Mouse (Mus musculus) lung, embryonic 14.5 days (tissue): ENCODE results near the gene Arntl. TPM values are rescaled to one million over a fixed set of nuclear protein-coding genes. Genes with fewer than 3 reads are reported as not detected.

Experiments
- ATAC-seq: fragments of 200-750 bp; cut with Nextera tagmentation; 2 replicates; pipeline ENCODE4 v1.8.0; 2017; ENCODE audit warnings: mild to moderate bottlenecking, moderate TSS enrichment, moderate library complexity; ENCODE audit not compliant: insufficient read depth
- DNase-seq: peaks from one replicate; pipeline ENCODE4 v3.0.0-alpha.2; 2015
- H3K27ac ChIP-seq: fragments of 300-500 bp; sonication (generic); 2 replicates; pipeline ENCODE4 v1.5.1; 2014; ENCODE audit warnings: low read depth, mild to moderate bottlenecking, moderate library complexity
- H3K27me3 ChIP-seq: fragments of 300-500 bp; sonication (generic); 2 replicates; pipeline ENCODE4 v1.6.1; 2014; ENCODE audit warnings: low read length, control low read depth; ENCODE audit not compliant: insufficient read depth
- H3K36me3 ChIP-seq: fragments of 300-500 bp; sonication (generic); 2 replicates; pipeline ENCODE4 v1.6.1; 2014; ENCODE audit warnings: control low read depth; ENCODE audit not compliant: insufficient read depth
- H3K4me1 ChIP-seq: fragments of 300-500 bp; sonication (generic); 2 replicates; pipeline ENCODE4 v1.6.1; 2014; ENCODE audit warnings: antibody characterized with exemption, control low read depth; ENCODE audit not compliant: insufficient read depth
- H3K4me2 ChIP-seq: fragments of 300-500 bp; sonication (generic); 2 replicates; pipeline ENCODE4 v1.6.1; 2014; ENCODE audit warnings: mild to moderate bottlenecking
- H3K4me3 ChIP-seq: fragments of 300-500 bp; sonication (generic); 2 replicates; pipeline ENCODE4 v1.5.1; 2014; ENCODE audit warnings: low read depth, low read length
- H3K9ac ChIP-seq: fragments of 300-500 bp; sonication (generic); 2 replicates; pipeline ENCODE4 v1.6.1; 2014
- H3K9me3 ChIP-seq: fragments of 300-500 bp; sonication (generic); 2 replicates; pipeline ENCODE4 v1.6.1; 2016; ENCODE audit warnings: low read depth, low read length, control low read depth
- CTCF ChIP-seq: IDR thresholded peaks from 2 replicates; pipeline ENCODE4 v1.5.1; 2016; ENCODE audit warnings: antibody characterized with exemption, low read depth
- WGBS: fragments of 180-500 bp; shearing (Covaris S2); extraction: QIAGEN DNeasy Blood & Tissue Kit; methylation state at CpG from one replicate; pipeline ENCODE4 v1.1.7; 2014; 5-methylcytosine and 5-hydroxymethylcytosine counted together
- polyA plus RNA-seq: library from polyadenylated mRNA; unstranded; fragments of >200 nt; fragmentation: Nextera tagmentation; extraction: Ambion mirVana; gene quantifications from 2 replicates; pipeline ENCODE4 v1.2.1, GENCODE M21; 2014

Gene Arntl
- polyA plus RNA-seq, 1 experiment from 2014 or later: 10.6 TPM

- ATAC-seq (no peak), DNase-seq (no peak)
- H3K4me1 ChIP-seq: no peaks in the 10 kb centered on the region
- TF ChIP-seq CTCF: no peak
- H3K9me3 ChIP-seq: no peaks in the 10 kb centered on the region
- H3K9ac ChIP-seq: no peak overlapping the region
- no peak overlapping the region for H3K27ac ChIP-seq
- no peak overlapping the region for H3K4me3 ChIP-seq
- 31% methylated on average over 4 of the region's 4 CpGs for WGBS
- H3K36me3 ChIP-seq: no peaks in the 10 kb centered on the region
- H3K27me3 ChIP-seq: no peaks in the 10 kb centered on the region
- H3K4me2 ChIP-seq: no peak overlapping the region
These were observed 140.0 kb downstream of the Arntl start for GRCm38 (mm10) chr7:113347271-113347670.

DNA sequence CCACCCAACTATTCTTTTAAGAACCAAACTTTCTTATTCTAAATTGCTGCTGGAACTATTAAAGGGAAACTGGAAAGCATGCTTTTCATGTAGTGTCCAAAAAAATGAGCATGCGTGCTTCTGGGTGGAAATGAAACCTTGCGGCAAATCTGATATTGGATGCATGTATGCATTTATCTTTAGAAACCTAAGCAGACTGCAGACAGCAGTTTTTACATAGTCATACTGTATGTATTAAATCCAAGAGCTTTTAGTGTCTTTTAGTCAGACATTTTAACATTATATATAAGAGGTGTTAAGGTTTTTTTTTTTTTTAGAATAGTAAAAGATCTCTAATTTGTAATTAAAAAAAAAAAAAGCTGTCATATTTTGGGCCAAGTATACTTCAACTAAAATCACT, 140.4 kb downstream of the Arntl start:
- Histone ChIP-seq H3K4me2 (no peak overlapping the region), H3K36me3 (no peaks in the 10 kb centered on the region), H3K9ac (no peak overlapping the region), H3K27ac (no peak overlapping the region), H3K27me3 (no peaks in the 10 kb centered on the region), H3K4me3 (no peak overlapping the region), H3K9me3 (no peaks in the 10 kb centered on the region), H3K4me1 (no peaks in the 10 kb centered on the region)
- DNase-seq (no peak), ATAC-seq (no peak)
- 92% methylated on average over 2 of the region's 2 CpGs for WGBS
- TF ChIP-seq CTCF: no peak

GRCm38 (mm10) chr7:113349089-113349488, 141.8 kb downstream of the Arntl start:
- whole genome bisulfite sequencing: 80% methylated on average over 1 of the region's 1 CpGs
- Histone ChIP-seq H3K4me3 (no peak overlapping the region), H3K27ac (no peak overlapping the region), H3K27me3 (no peaks in the 10 kb centered on the region), H3K4me2 (no peak overlapping the region), H3K36me3 (no peaks in the 10 kb centered on the region), H3K9me3 (no peaks in the 10 kb centered on the region), H3K9ac (no peak overlapping the region), H3K4me1 (no peaks in the 10 kb centered on the region)
- no peak for TF ChIP-seq CTCF
- ATAC-seq (no peak), DNase-seq (no peak)

Other genes with a start within 250 kb of the Arntl start
- 21.6 and 21.8 TPM in 2 replicates for gene Btbd10, start 161.9 kb downstream of the Arntl start, polyA plus RNA-seq
- gene Pth, start 181.1 kb downstream of the Arntl start, polyA plus RNA-seq: not detected in 2 replicates